Mouse (Mus musculus) central nervous system, embryonic 14 days (tissue): ENCODE results near the gene Enah. TPM values are rescaled to one million over a fixed set of nuclear protein-coding genes. Genes with fewer than 3 reads are reported as not detected.

Experiments
- polyA plus RNA-seq: library from polyadenylated mRNA; depleted of rRNA; stranded (reverse); fragments of >200 nt; gene quantifications from 2 replicates; pipeline ENCODE4 v1.2.3, GENCODE M21; 2012; rRNA removed

Gene Enah
- polyA plus RNA-seq = 99.7 and 108 TPM in 2 replicates

DNA sequence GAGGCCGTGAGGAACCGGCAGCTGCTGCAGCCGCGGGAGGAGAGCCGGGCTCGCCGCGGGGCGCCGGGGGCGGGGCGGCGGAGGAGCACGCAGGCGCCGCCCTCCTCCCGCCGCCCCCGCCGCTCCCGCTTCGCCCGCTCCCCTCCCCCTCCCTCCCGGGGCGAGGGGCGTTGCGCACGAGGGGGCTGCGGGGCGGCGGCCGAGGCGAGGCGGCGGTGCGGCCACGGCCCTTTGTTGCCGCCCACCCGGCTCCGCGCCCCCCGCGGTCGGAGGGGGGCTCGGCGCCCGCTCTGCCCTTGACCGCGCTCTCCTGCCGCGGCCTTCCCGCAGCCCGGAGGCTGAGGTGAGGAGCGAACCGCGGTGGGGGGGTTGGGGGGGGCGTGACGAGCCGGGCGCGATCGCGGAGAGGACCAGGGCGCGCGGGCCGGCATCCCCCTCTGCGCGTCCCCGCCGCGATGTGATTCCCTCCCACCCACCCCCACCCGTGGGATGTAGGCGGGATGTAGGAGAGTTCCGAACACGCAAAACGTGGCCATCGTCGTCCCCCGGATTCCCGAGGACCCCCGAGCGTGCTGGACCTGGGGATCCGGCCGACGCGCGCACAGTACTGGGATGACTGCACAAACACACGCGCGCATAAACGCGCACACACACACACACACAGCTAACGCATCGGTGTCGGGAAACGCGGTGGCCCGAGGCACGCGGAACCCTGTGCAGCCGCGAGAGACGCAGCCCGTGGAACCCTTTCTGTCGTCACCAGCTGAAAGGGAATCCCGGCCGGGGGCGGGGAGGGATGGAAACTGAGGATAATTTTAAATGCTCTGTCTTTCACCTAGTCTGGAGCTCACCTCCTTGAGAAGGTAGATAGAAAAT is at the start of gene Enah:
Enah (minus strand) TSS at position 65 of the 876 bp plus-strand sequence.

Other genes starting within 250 kb of the Enah start
- gene Lbr, start 176.9 kb downstream of the Enah start, polyA plus RNA-seq = 26.7 and 29.7 TPM in 2 replicates
- 100 and 101 TPM in 2 replicates for gene Srp9, start 104.7 kb upstream of the Enah start, polyA plus RNA-seq
- gene Vmn1r1, start 144.5 kb upstream of the Enah start, polyA plus RNA-seq = not detected in 2 replicates